Mouse (Mus musculus) liver, adult 2 months (tissue): Measurements from ENCODE around the gene Nr1h3.

Experiments used
- CTCF ChIP-seq: fragments of 200-500 bp; IDR thresholded peaks from 2 replicates; pipeline ENCODE4 v1.5.1; 2011; ENCODE audit warnings: low read depth, low read length, control low read depth
- POLR2A ChIP-seq: fragments of 200-500 bp; IDR thresholded peaks from 2 replicates; pipeline ENCODE4 v1.6.1; 2011; ENCODE audit warnings: low read length, control low read depth; ENCODE audit not compliant: insufficient read depth; ENCODE audit errors: extremely low read depth

DNA sequence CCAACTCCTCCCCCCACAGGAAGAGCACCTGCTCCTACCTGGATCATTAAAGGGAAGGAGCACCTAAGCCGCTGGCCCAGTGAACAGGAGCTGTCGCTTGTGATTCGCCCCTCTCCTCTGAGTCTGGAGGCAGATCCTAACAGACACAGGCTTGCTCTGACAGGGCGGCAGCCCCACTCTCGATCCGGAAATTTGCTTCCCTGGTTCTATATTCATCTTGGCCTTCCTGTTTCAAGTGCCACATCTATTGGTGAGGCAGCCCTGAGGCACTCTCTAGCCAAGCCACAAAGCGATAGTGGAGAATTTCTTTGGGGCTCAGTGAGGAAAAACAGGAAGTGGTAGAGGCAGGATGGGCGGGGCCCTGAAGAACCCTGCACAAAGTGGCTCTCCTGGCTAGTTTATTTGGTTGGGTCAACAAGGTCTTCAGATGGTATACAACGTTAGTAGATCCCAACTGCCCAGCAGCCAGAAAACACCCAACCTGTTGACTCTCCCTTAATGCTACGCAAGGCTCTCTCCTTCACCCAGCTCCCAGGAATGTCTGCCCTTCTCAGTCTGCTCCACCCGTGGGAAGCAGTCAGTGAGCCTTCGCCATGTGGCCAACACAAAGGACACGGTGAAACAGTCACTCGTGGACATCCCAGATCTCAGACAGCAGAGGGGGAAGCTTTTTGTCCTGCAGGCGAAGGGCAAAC, 18.8 kb downstream of the Nr1h3 start, which contains the start of gene Madd:
- TF ChIP-seq CTCF (no peak), POLR2A (no peak)
